Mouse (Mus musculus) thymus, adult 2 months (tissue): ENCODE measurements around the gene Ncstn. TPM values are rescaled to one million over a fixed set of nuclear protein-coding genes. Genes with fewer than 3 reads are reported as not detected.

Experiments
- DNase-seq: peaks from one replicate; pipeline ENCODE4 v3.0.0; 2021
- H3K27ac ChIP-seq: fragments of 200-500 bp; 2 replicates; pipeline ENCODE4 v1.5.1; 2012; ENCODE audit warnings: low read length, control low read depth; ENCODE audit not compliant: control insufficient read depth, insufficient read depth
- H3K27me3 ChIP-seq: fragments of 200-500 bp; 2 replicates; pipeline ENCODE4 v1.6.1; 2012; ENCODE audit warnings: mild to moderate bottlenecking, low read length, moderate library complexity, mixed read lengths; ENCODE audit not compliant: control insufficient read depth, insufficient read depth
- H3K36me3 ChIP-seq: fragments of 200-500 bp; 2 replicates; pipeline ENCODE4 v1.6.1; 2012; ENCODE audit warnings: mild to moderate bottlenecking, low read length, moderate library complexity; ENCODE audit not compliant: control insufficient read depth, insufficient read depth
- H3K4me1 ChIP-seq: fragments of 200-500 bp; replicated peaks from 2 replicates; pipeline ENCODE4 v1.6.1; 2012; ENCODE audit warnings: low read length; ENCODE audit not compliant: control insufficient read depth, insufficient read depth
- H3K4me3 ChIP-seq: fragments of 200-500 bp; 2 replicates; pipeline ENCODE4 v1.5.1; 2012; ENCODE audit warnings: mild to moderate bottlenecking, low read length, control low read depth, moderate library complexity; ENCODE audit not compliant: control insufficient read depth, insufficient read depth
- CTCF ChIP-seq: fragments of 200-500 bp; IDR thresholded peaks from 2 replicates; pipeline ENCODE4 v1.5.1; 2012; ENCODE audit warnings: mild to moderate bottlenecking, control low read depth, low read length, moderate library complexity, borderline replicate concordance; ENCODE audit not compliant: control insufficient read depth, poor library complexity, insufficient read depth; ENCODE audit errors: extremely low read depth
- POLR2A ChIP-seq: fragments of 200-500 bp; IDR thresholded peaks from 2 replicates; pipeline ENCODE4 v1.6.1; 2012; ENCODE audit warnings: mild to moderate bottlenecking, low read length, control low read depth, moderate library complexity; ENCODE audit not compliant: control insufficient read depth, poor library complexity, insufficient read depth; ENCODE audit errors: extremely low read depth
- WGBS: fragments of 180-500 bp; shearing (Covaris S2); methylation state at CpG from one replicate; pipeline ENCODE4 v1.1.7; 2018; 5-methylcytosine and 5-hydroxymethylcytosine counted together
- polyA plus RNA-seq: library from polyadenylated mRNA; depleted of rRNA; stranded (reverse); fragments of >200 nt; gene quantifications from 2 replicates; pipeline ENCODE4 v1.2.3, GENCODE M21; 2012

The Ncstn gene
- polyA plus RNA-seq, 1 experiment: 130 TPM

DNA sequence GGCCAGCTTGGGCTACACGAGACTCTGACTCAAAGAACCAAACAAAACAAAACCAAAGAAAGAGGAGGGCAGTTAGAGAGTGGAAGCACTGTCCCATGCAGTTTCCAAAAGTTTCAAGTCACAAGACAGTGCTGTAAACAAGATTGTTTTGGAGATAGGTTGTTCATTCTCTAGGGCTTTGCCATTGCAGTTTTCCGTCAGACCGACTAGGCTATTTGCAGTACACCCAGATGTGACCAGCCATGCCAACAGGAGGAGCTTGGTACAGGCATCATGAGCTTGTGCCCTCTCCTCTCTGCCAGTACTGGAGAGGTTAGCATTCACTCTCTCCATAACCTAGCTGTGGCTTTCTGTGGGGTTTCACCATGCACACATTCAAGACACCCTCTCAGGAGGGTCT lies 10.9 kb upstream of the Ncstn start:
- TF ChIP-seq POLR2A: no peak
- TF ChIP-seq CTCF: no peak
- Histone ChIP-seq H3K4me3 (no peak overlapping the region), H3K27me3 (no peaks in the 10 kb centered on the region), H3K27ac (no peak overlapping the region), H3K4me1 (no peaks in the 10 kb centered on the region), H3K36me3 (peaks cover 77% of the 10 kb centered on the region)
- 92% methylated on average over 3 of the region's 3 CpGs for WGBS
- no peak for DNase-seq

DNA sequence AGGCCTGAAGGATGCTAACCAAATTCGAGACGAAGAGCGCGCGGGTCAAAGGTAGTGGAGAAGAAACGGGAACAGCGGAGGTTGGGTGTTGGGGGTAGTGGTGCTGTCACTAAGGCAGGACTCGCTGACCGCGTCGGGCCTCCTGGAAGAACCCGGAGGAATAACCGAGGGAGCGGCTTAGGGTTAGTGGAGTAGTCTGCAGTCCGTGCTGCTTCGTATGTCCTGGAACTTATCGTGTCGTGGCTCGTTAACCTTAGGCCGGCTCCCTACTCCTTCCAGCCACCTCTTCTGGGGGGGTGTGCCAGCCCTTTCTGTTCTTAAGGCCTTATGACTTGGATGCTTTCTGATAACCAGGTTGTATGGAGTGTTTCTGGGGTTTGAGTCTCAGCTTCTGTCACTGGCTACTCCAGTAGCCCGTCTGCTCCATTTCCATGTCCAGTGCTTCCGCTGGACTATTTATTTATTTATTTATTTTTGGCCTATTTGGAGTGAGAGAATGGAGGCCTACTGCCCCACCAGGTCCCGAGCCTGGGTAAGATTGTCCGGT lies 377 bp upstream of the Ncstn start:
- DNase-seq: no peak
- H3K4me3 ChIP-seq: peak overlapping the region; percentile 96
- peak overlapping the region; percentile 0; the same call in 1 of the 2 replicates for H3K27ac ChIP-seq
- peaks cover 4% of the 10 kb centered on the region; the same call in 1 of the 2 replicates for H3K4me1 ChIP-seq
- H3K36me3 ChIP-seq: peaks cover 20% of the 10 kb centered on the region
- TF ChIP-seq POLR2A (no peak), CTCF (no peak)
- no peaks in the 10 kb centered on the region for H3K27me3 ChIP-seq
- WGBS: 1% methylated on average over 24 of the region's 24 CpGs

DNA sequence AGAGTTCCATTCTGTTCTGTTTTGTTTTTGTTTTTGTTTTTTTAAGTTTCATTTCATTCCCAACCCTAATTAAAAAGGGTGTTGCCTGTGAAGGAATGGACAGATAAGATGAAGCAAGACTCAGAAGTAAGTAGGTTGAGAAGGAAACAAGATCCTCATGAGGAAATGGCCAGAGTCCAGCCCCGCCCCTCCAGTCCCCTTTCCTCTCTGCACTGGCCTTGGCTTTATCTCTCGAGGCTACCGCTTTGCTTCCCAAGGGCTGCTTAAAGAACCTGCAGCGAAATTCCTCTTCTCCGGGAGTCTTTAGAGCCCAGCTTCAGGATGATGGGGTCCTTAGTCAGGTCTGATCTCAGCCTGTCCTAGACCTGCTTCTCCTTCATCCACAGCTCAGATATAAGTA lies 4.6 kb downstream of the Ncstn start:
- WGBS: 86% methylated on average over 5 of the region's 5 CpGs
- no peaks in the 10 kb centered on the region for H3K27me3 ChIP-seq
- DNase-seq: no peak
- TF ChIP-seq POLR2A (no peak), CTCF (no peak)
- no peak overlapping the region for H3K4me3 ChIP-seq
- no peaks in the 10 kb centered on the region for H3K4me1 ChIP-seq
- H3K36me3 ChIP-seq: peaks cover 50% of the 10 kb centered on the region
- no peak overlapping the region for H3K27ac ChIP-seq

DNA sequence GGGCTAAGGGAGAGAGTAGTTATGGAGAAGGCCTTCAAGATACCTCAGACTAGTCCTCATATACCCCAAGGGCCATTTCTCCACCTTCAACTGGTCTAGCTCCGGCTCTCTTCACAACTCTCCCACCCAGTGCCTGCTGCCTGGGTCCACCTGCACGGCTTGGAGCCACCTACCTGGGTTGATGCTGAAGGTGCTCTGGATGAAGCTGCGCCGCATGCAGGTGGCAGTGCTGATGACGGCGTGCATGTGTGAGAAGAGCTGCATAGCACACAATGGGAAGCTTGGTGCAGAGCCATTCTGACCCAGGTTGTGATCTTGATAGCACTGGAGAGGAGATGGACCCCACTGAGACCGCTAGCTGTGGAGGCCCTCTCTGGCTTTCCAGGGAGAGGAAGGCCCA lies 10.0 kb downstream of the Ncstn start:
- TF ChIP-seq POLR2A: no peak
- TF ChIP-seq CTCF: no peak
- Histone ChIP-seq H3K36me3 (peaks cover 88% of the 10 kb centered on the region), H3K27me3 (no peaks in the 10 kb centered on the region), H3K27ac (no peak overlapping the region), H3K4me3 (no peak overlapping the region), H3K4me1 (no peaks in the 10 kb centered on the region)
- WGBS: 97% methylated on average over 7 of the region's 7 CpGs
- DNase-seq: no peak

DNA sequence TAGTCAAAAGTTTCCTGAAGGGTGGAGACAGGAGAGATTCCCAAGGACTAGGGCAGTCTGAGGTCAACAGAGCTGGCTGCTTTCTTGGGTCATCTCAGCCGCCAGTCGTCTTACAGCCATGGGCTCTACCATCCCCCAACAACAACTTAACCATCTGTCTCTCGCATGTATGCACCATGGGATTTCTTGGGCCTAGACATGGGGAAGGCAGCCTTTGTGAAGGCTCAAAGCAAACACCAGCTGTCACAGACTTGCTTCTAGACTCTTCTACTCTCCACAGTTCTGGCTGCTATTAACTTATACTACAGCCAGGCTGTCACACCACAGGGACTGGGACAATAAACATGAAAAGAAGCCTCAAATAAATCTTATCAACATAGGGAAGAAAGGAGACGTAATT lies 11.0 kb downstream of the Ncstn start:
- H3K27ac ChIP-seq: no peak overlapping the region
- H3K27me3 ChIP-seq: no peaks in the 10 kb centered on the region
- H3K4me1 ChIP-seq: no peaks in the 10 kb centered on the region
- peaks cover 98% of the 10 kb centered on the region for H3K36me3 ChIP-seq
- TF ChIP-seq POLR2A: no peak
- no peak for TF ChIP-seq CTCF
- H3K4me3 ChIP-seq: no peak overlapping the region
- 94% methylated on average over 4 of the region's 4 CpGs for WGBS
- DNase-seq: no peak

DNA sequence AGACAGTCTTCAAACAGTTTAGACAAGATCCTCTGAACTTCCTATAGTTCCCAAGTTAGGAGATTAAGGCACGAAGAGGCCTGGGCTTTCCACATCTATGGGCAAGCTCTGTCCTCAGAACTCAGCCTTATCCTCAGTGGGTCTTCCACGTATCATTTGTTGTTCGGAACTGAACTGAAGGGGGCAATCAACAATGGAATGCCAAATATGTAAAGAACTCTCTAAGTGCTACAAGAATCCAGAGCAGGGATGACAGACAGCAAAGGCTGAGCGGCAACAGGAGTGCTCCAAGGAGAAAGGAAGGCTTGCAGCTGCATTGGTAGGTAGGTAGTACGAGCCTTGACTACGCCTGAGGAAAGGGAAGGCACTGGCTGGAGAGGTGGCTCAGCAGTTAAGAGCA lies 12.4 kb downstream of the Ncstn start:
- 97% methylated on average over 6 of the region's 6 CpGs for WGBS
- H3K4me1 ChIP-seq: no peaks in the 10 kb centered on the region
- no peaks in the 10 kb centered on the region for H3K27me3 ChIP-seq
- no peak overlapping the region for H3K27ac ChIP-seq
- H3K4me3 ChIP-seq: no peak overlapping the region
- DNase-seq: no peak
- no peak for TF ChIP-seq POLR2A
- peaks cover 99% of the 10 kb centered on the region for H3K36me3 ChIP-seq

DNA sequence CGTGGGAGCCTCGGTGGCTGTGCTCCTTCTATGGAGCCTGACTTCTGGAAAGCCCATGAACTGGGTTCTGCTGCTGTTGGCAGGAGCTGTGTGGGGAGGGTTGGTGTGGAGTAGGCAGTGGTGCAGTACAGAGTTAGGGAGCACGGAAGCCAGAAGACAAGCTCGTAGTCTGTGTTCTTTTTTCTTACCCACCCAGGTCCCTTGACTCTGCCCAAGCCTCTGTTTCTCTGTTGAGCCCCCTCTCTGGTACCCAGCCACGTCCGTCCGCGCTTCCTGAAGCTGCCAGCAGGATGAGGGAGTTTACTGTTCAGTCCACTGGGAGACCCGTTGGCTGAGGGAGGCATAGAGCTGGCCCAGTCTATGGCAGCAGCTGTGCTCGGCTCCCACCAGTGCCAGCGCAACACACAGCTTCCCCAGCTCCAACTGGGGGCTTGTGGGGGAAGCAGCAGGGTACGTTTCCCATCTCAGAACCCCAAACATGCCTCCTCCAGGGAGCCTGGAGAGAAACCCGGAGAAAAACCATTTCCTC lies 17.9 kb downstream of the Ncstn start:
- no peak for DNase-seq
- 98% methylated on average over 13 of the region's 13 CpGs for WGBS
- H3K27ac ChIP-seq: no peak overlapping the region
- H3K36me3 ChIP-seq: peaks cover 53% of the 10 kb centered on the region
- TF ChIP-seq CTCF (no peak), POLR2A (no peak)
- no peaks in the 10 kb centered on the region for H3K27me3 ChIP-seq
- H3K4me3 ChIP-seq: no peak overlapping the region
- no peaks in the 10 kb centered on the region for H3K4me1 ChIP-seq
